Mouse (Mus musculus): Measurements from ENCODE around the gene Hoxa13. TPM values are rescaled to one million over a fixed set of nuclear protein-coding genes. Genes with fewer than 3 reads are reported as not detected.

The Hoxa13 gene
- polyA plus RNA-seq, 1 experiment from 2014 or later = 11.1 TPM

DNA sequence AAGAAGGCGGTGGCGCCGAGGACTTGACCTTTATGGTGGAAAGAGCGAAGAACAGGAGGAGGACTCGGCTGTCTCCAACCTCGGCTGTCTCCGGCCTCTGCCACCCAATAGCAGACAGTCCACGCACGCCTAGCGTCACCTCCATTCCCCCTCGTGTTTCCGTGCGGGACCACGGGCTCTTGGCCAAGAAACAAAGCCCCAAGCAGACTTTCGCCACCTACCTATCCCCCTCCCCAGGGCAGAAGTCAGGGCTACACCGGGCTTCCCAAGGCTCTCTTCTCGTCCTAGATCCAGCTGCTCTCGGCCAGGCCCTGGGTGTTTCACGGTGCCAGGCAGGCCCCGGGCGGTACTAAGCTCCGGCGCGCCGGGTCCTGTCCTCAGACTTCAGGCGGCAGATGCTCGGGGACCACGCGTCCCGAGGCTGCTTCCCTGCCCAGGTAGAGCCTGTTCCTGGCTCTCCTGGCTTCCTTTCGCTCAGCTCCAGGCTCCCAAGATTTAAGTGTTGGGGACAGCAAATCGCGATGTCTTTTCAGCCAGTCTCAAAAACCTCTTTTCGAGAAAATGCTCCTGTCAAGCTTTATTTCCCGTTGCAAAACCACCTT is 7.8 kb downstream of the Hoxa13 start:
- Histone ChIP-seq H3K4me3 (peak overlapping the region; percentile 90), H3K27ac (peak overlapping the region; percentile 87)

GRCm38 (mm10) chr6:52252016-52252774 is 8.5 kb downstream of the Hoxa13 start:
- H3K27ac ChIP-seq = peak overlapping the region; percentile 87
- no peaks in the 10 kb centered on the region for H3K9me3 ChIP-seq (replicated peaks)
- peak; percentile 66 for DNase-seq (ENCODE audit: low spot score)
- H3K36me3 ChIP-seq = peaks cover 16% of the 10 kb centered on the region
- peaks cover 90% of the 10 kb centered on the region for H3K27me3 ChIP-seq (ENCODE audit: low read depth, poor library complexity, severe bottlenecking)
- H3K4me3 ChIP-seq = peak overlapping the region; percentile 90
- peaks cover 64% of the 10 kb centered on the region for H3K4me1 ChIP-seq
- 1% methylated on average over 24 of the region's 24 CpGs for WGBS

More for the DNA sequence above, 7.8 kb downstream of the Hoxa13 start:
- Histone ChIP-seq H3K36me3 (peaks cover 16% of the 10 kb centered on the region), H3K27me3 (ENCODE audit: low read depth, poor library complexity, severe bottlenecking) (peaks cover 86% of the 10 kb centered on the region), H3K4me1 (peaks cover 64% of the 10 kb centered on the region), H3K9me3 (replicated peaks) (no peaks in the 10 kb centered on the region)
- under 1% methylated on average over 35 of the region's 35 CpGs for WGBS
- DNase-seq (ENCODE audit: low spot score) = peak; percentile 78

GRCm38 (mm10) chr6:52251177-52251879 is 9.4 kb downstream of the Hoxa13 start:
- H3K27me3 ChIP-seq (ENCODE audit: low read depth, poor library complexity, severe bottlenecking) = peaks cover 94% of the 10 kb centered on the region
- no peak for DNase-seq (ENCODE audit: low spot score)

GRCm38 (mm10) chr6:52249826-52250225 is 10.9 kb downstream of the Hoxa13 start:
- H3K9me3 ChIP-seq (replicated peaks) = no peaks in the 10 kb centered on the region
- WGBS = 10% methylated on average over 4 of the region's 4 CpGs
- DNase-seq (ENCODE audit: low spot score) = peak; percentile 45
- H3K27me3 ChIP-seq (ENCODE audit: low read depth, poor library complexity, severe bottlenecking) = peaks cover 93% of the 10 kb centered on the region
- H3K4me3 ChIP-seq = peak overlapping the region; percentile 90
- H3K4me1 ChIP-seq = peaks cover 82% of the 10 kb centered on the region
- peaks cover 16% of the 10 kb centered on the region for H3K36me3 ChIP-seq
- peak overlapping the region; percentile 99 for H3K27ac ChIP-seq

More at GRCm38 (mm10) chr6:52251177-52251879, 9.4 kb downstream of the Hoxa13 start:
- Histone ChIP-seq H3K9me3 (replicated peaks) (no peaks in the 10 kb centered on the region), H3K27ac (peak overlapping the region; percentile 87), H3K4me1 (peaks cover 72% of the 10 kb centered on the region), H3K4me3 (peak overlapping the region; percentile 90), H3K36me3 (peaks cover 16% of the 10 kb centered on the region)
- WGBS = 8% methylated on average over 7 of the region's 7 CpGs

GRCm38 (mm10) chr6:52249415-52249738 is 11.3 kb downstream of the Hoxa13 start:
- peaks cover 82% of the 10 kb centered on the region for H3K4me1 ChIP-seq
- H3K4me3 ChIP-seq = peak overlapping the region; percentile 90
- H3K27me3 ChIP-seq (ENCODE audit: low read depth, poor library complexity, severe bottlenecking) = peaks cover 89% of the 10 kb centered on the region
- H3K9me3 ChIP-seq (replicated peaks) = no peaks in the 10 kb centered on the region
- DNase-seq (ENCODE audit: low spot score) = no peak
- peak overlapping the region; percentile 99 for H3K27ac ChIP-seq
- under 1% methylated on average over 16 of the region's 16 CpGs for whole genome bisulfite sequencing
- peaks cover 16% of the 10 kb centered on the region for H3K36me3 ChIP-seq

GRCm38 (mm10) chr6:52248638-52249414 is 11.9 kb downstream of the Hoxa13 start:
- Histone ChIP-seq H3K4me3 (peak overlapping the region; percentile 90), H3K9me3 (replicated peaks) (no peaks in the 10 kb centered on the region), H3K36me3 (peaks cover 18% of the 10 kb centered on the region), H3K4me1 (peaks cover 78% of the 10 kb centered on the region), H3K27me3 (ENCODE audit: low read depth, poor library complexity, severe bottlenecking) (peaks cover 85% of the 10 kb centered on the region), H3K27ac (peak overlapping the region; percentile 99)
- peak; percentile 73 for DNase-seq (ENCODE audit: low spot score)
- WGBS = 2% methylated on average over 27 of the region's 27 CpGs

- peak; percentile 63 for DNase-seq (ENCODE audit: low spot score)
- H3K4me3 ChIP-seq = peak overlapping the region; percentile 90
- H3K9me3 ChIP-seq (replicated peaks) = no peaks in the 10 kb centered on the region
- peaks cover 26% of the 10 kb centered on the region for H3K36me3 ChIP-seq
- peaks cover 85% of the 10 kb centered on the region for H3K27me3 ChIP-seq (ENCODE audit: low read depth, poor library complexity, severe bottlenecking)
- WGBS = under 1% methylated on average over 23 of the region's 23 CpGs
- peak overlapping the region; percentile 99 for H3K27ac ChIP-seq
- H3K4me1 ChIP-seq = peaks cover 78% of the 10 kb centered on the region
Observed at GRCm38 (mm10) chr6:52247766-52248637, 12.7 kb downstream of the Hoxa13 start.

DNA sequence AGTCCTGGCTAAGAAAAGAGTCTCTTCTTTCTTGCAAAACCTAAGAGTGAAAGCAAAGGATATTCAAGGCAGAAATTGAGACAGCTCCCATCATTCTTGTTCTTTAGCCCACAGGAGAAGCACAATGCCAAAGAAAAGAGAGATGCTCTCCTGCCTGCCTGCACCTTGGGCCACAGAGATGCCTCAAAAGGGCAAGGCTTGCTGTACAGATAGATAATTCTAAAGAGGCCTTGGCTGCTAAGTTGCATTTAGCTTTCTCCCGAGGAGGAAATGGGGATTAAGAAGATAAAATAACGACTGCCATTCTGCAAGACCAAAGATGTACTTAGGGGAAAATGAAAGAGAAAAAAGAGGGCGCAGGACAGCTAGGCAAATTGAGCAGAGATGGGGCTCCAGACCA is 13.8 kb downstream of the Hoxa13 start:
- Histone ChIP-seq H3K4me1 (peaks cover 77% of the 10 kb centered on the region), H3K27me3 (ENCODE audit: low read depth, poor library complexity, severe bottlenecking) (peaks cover 84% of the 10 kb centered on the region), H3K36me3 (peaks cover 34% of the 10 kb centered on the region), H3K9me3 (replicated peaks) (no peaks in the 10 kb centered on the region), H3K27ac (peak overlapping the region; percentile 99), H3K4me3 (peak overlapping the region; percentile 90)
- WGBS = 0% methylated on average over 3 of the region's 3 CpGs
- no peak for DNase-seq (ENCODE audit: low spot score)

- DNase-seq (ENCODE audit: low spot score) = no peak
- peak overlapping the region; percentile 90 for H3K4me3 ChIP-seq
Observed at GRCm38 (mm10) chr6:52246403-52246803, 14.3 kb downstream of the Hoxa13 start.

GRCm38 (mm10) chr6:52245757-52246142 is 14.9 kb downstream of the Hoxa13 start, which contains the start of gene Hoxa11:
TSS of gene Hoxa11 (minus strand) at chr6:52245810.
- Histone ChIP-seq H3K9me3 (replicated peaks) (no peaks in the 10 kb centered on the region), H3K4me3 (peak within 1 kb of the TSS; percentile 90), H3K36me3 (peaks cover 32% of the 10 kb centered on the region), H3K27me3 (ENCODE audit: low read depth, poor library complexity, severe bottlenecking) (peaks cover 84% of the 10 kb centered on the region), H3K27ac (peak within 1 kb of the TSS; percentile 99), H3K4me1 (peaks cover 77% of the 10 kb centered on the region)
- 1% methylated on average over 20 of the region's 20 CpGs for WGBS
- DNase-seq (ENCODE audit: low spot score) = no peak

More at GRCm38 (mm10) chr6:52246403-52246803, 14.3 kb downstream of the Hoxa13 start:
- Histone ChIP-seq H3K36me3 (peaks cover 34% of the 10 kb centered on the region), H3K27ac (peak overlapping the region; percentile 99), H3K9me3 (replicated peaks) (no peaks in the 10 kb centered on the region), H3K27me3 (ENCODE audit: low read depth, poor library complexity, severe bottlenecking) (peaks cover 84% of the 10 kb centered on the region), H3K4me1 (peaks cover 77% of the 10 kb centered on the region)
- under 1% methylated on average over 26 of the region's 26 CpGs for WGBS

DNA sequence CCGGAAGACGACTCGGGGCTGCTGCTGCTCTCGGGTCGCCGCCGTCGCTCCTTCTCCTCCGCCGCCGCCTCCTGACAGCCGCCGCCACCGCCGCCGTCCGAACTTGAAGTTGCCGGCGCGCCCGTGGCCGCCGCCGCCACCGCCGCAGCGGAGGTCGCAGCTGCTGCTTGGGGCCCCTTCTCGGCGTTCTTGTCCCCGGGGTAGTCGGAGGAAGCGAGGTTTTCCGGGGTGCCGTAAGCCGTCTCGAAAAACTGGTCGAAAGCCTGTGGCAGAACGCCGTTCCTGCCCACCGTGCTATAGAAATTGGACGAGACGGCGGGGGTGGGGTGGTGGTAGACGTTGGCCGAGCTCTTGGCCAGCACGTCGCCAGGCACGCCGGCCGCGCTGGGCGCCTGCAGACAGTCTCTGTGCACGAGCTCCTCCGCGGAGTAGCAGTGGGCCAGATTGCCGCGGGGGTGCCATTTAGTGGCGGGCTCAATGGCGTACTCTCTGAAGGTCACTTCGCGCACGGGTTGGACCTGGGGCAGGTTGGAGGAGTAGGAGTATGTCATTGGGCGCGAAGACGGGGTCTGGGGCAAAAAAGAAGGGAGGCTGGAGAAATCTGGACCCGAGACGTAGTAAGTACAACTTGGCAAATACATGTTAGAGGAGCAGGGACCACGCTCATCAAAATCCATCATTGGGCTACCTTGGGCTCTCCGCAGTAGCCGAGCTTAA is 15.5 kb downstream of the Hoxa13 start:
- no peak for DNase-seq (ENCODE audit: low spot score)
- Histone ChIP-seq H3K9me3 (replicated peaks) (no peaks in the 10 kb centered on the region), H3K27ac (peak overlapping the region; percentile 99), H3K27me3 (ENCODE audit: low read depth, poor library complexity, severe bottlenecking) (peaks cover 83% of the 10 kb centered on the region), H3K36me3 (peaks cover 27% of the 10 kb centered on the region), H3K4me1 (peaks cover 74% of the 10 kb centered on the region), H3K4me3 (peak overlapping the region; percentile 90)
- WGBS = under 1% methylated on average over 71 of the region's 71 CpGs
